Mouse (Mus musculus): ENCODE results near the gene Gpr35. TPM values are rescaled to one million over a fixed set of nuclear protein-coding genes. Genes with fewer than 3 reads are reported as not detected.

Gene Gpr35
- polyA plus RNA-seq, 1 experiment = 1.0 TPM

- TF ChIP-seq POLR2A (IDR thresholded peaks at IDR 0.05; ENCODE audit: insufficient read length, low read depth) (no peak), E2F4 (IDR thresholded peaks at IDR 0.05; ENCODE audit: insufficient read depth) (no peak), REST (IDR thresholded peaks at IDR 0.05; ENCODE audit: insufficient read depth, insufficient read length) (no peak), POLR2AphosphoS2 (IDR thresholded peaks at IDR 0.05; ENCODE audit: insufficient read length, low read depth) (no peak), TCF12 (IDR thresholded peaks at IDR 0.05; ENCODE audit: insufficient read depth, poor library complexity, severe bottlenecking) (no peak), MAX (IDR thresholded peaks at IDR 0.05; ENCODE audit: low read depth) (no peak), MYOG (IDR thresholded peaks at IDR 0.05; ENCODE audit: control insufficient read depth in 1 of 3, insufficient read depth in 1 of 3, insufficient read length in 2 of 3, low read depth in 2 of 3) (no peak), TCF3 (IDR thresholded peaks at IDR 0.05; ENCODE audit: insufficient read length, low read depth) (no peak), USF1 (IDR thresholded peaks at IDR 0.05; ENCODE audit: low read depth) (no peak), MYOD1 (IDR thresholded peaks at IDR 0.05; ENCODE audit: control insufficient read depth in 1 of 3, insufficient read length in 2 of 3, low read depth in 2 of 3) (no peak), SRF (IDR thresholded peaks at IDR 0.05; ENCODE audit: control insufficient read depth, insufficient read length, low read depth) (no peak), CEBPB (IDR thresholded peaks at IDR 0.05; ENCODE audit: insufficient read depth, poor library complexity, severe bottlenecking) (no peak)
- peak overlapping the region; percentile 87 for H3K4me2 ChIP-seq (ENCODE audit: low read depth)
- no peaks in the 10 kb centered on the region for H3K27me3 ChIP-seq (ENCODE audit: control insufficient read depth, insufficient read depth, insufficient read length)
- peak overlapping the region; percentile 77 for H3ac ChIP-seq (ENCODE audit: control insufficient read depth, insufficient read length)
- peak overlapping the region; percentile 32 for H3K4me3 ChIP-seq
- peaks cover 10% of the 10 kb centered on the region for H3K79me2 ChIP-seq (ENCODE audit: control insufficient read depth, insufficient read depth)
- H3K36me3 ChIP-seq (ENCODE audit: control insufficient read depth, insufficient read depth) = no peaks in the 10 kb centered on the region
Measured at GRCm38 (mm10) chr1:92907632-92908360, 42.9 kb upstream of the Gpr35 start.

GRCm38 (mm10) chr1:92908664-92909063 lies 42.0 kb upstream of the Gpr35 start:
- Histone ChIP-seq H3K27me3 (ENCODE audit: control insufficient read depth, insufficient read depth, insufficient read length) (no peaks in the 10 kb centered on the region), H3K79me2 (ENCODE audit: control insufficient read depth, insufficient read depth) (peaks cover 10% of the 10 kb centered on the region), H3ac (ENCODE audit: control insufficient read depth, insufficient read length) (no peak overlapping the region), H3K4me3 (no peak overlapping the region), H3K36me3 (ENCODE audit: control insufficient read depth, insufficient read depth) (no peaks in the 10 kb centered on the region), H3K4me2 (ENCODE audit: low read depth) (no peak overlapping the region)
- no peak for TF ChIP-seq POLR2A (IDR thresholded peaks at IDR 0.05; ENCODE audit: insufficient read length, low read depth)
- no peak for TF ChIP-seq MYOD1 (IDR thresholded peaks at IDR 0.05; ENCODE audit: control insufficient read depth in 1 of 3, insufficient read length in 2 of 3, low read depth in 2 of 3)
- no peak for TF ChIP-seq E2F4 (IDR thresholded peaks at IDR 0.05; ENCODE audit: insufficient read depth)
- TF ChIP-seq TCF3 (IDR thresholded peaks at IDR 0.05; ENCODE audit: insufficient read length, low read depth) = no peak
- no peak for TF ChIP-seq MAX (IDR thresholded peaks at IDR 0.05; ENCODE audit: low read depth)
- TF ChIP-seq MYOG (IDR thresholded peaks at IDR 0.05; ENCODE audit: control insufficient read depth in 1 of 3, insufficient read depth in 1 of 3, insufficient read length in 2 of 3, low read depth in 2 of 3) = no peak
- TF ChIP-seq POLR2AphosphoS2 (IDR thresholded peaks at IDR 0.05; ENCODE audit: insufficient read length, low read depth) = no peak

- Histone ChIP-seq H3K4me2 (ENCODE audit: low read depth) (peak overlapping the region; percentile 68), H3ac (ENCODE audit: control insufficient read depth, insufficient read length) (no peak overlapping the region), H3K79me2 (ENCODE audit: control insufficient read depth, insufficient read depth) (peaks cover 10% of the 10 kb centered on the region), H3K36me3 (ENCODE audit: control insufficient read depth, insufficient read depth) (no peaks in the 10 kb centered on the region), H3K27me3 (ENCODE audit: control insufficient read depth, insufficient read depth, insufficient read length) (no peaks in the 10 kb centered on the region), H3K4me3 (peak overlapping the region; percentile 27)
- no peak for TF ChIP-seq POLR2AphosphoS2 (IDR thresholded peaks at IDR 0.05; ENCODE audit: insufficient read length, low read depth)
- TF ChIP-seq MYOG (IDR thresholded peaks at IDR 0.05; ENCODE audit: control insufficient read depth in 1 of 3, insufficient read depth in 1 of 3, insufficient read length in 2 of 3, low read depth in 2 of 3) = no peak
- TF ChIP-seq CEBPB (IDR thresholded peaks at IDR 0.05; ENCODE audit: insufficient read depth, poor library complexity, severe bottlenecking) = no peak
- no peak for TF ChIP-seq TCF12 (IDR thresholded peaks at IDR 0.05; ENCODE audit: insufficient read depth, poor library complexity, severe bottlenecking)
- TF ChIP-seq MYOD1 (IDR thresholded peaks at IDR 0.05; ENCODE audit: control insufficient read depth in 1 of 3, insufficient read length in 2 of 3, low read depth in 2 of 3) = no peak
- no peak for TF ChIP-seq SRF (IDR thresholded peaks at IDR 0.05; ENCODE audit: control insufficient read depth, insufficient read length, low read depth)
- TF ChIP-seq TCF3 (IDR thresholded peaks at IDR 0.05; ENCODE audit: insufficient read length, low read depth) = no peak
- no peak for TF ChIP-seq MAX (IDR thresholded peaks at IDR 0.05; ENCODE audit: low read depth)
- TF ChIP-seq E2F4 (IDR thresholded peaks at IDR 0.05; ENCODE audit: insufficient read depth) = no peak
- no peak for TF ChIP-seq USF1 (IDR thresholded peaks at IDR 0.05; ENCODE audit: low read depth)
- TF ChIP-seq REST (IDR thresholded peaks at IDR 0.05; ENCODE audit: insufficient read depth, insufficient read length) = no peak
- no peak for TF ChIP-seq POLR2A (IDR thresholded peaks at IDR 0.05; ENCODE audit: insufficient read length, low read depth)
Measured at GRCm38 (mm10) chr1:92909068-92909467, 41.6 kb upstream of the Gpr35 start.

- peak; percentile 87 for TF ChIP-seq POLR2AphosphoS2 (IDR thresholded peaks at IDR 0.05; ENCODE audit: insufficient read length, low read depth)
- no peak for TF ChIP-seq MAX (IDR thresholded peaks at IDR 0.05; ENCODE audit: low read depth)
- TF ChIP-seq TCF12 (IDR thresholded peaks at IDR 0.05; ENCODE audit: insufficient read depth, poor library complexity, severe bottlenecking) = no peak
- peak; percentile 79 for TF ChIP-seq POLR2A (IDR thresholded peaks at IDR 0.05; ENCODE audit: insufficient read length, low read depth)
- no peak for TF ChIP-seq MYOD1 (IDR thresholded peaks at IDR 0.05; ENCODE audit: control insufficient read depth in 1 of 3, insufficient read length in 2 of 3, low read depth in 2 of 3)
- TF ChIP-seq SRF (IDR thresholded peaks at IDR 0.05; ENCODE audit: control insufficient read depth, insufficient read length, low read depth) = no peak
- no peak for TF ChIP-seq CEBPB (IDR thresholded peaks at IDR 0.05; ENCODE audit: insufficient read depth, poor library complexity, severe bottlenecking)
- TF ChIP-seq E2F4 (IDR thresholded peaks at IDR 0.05; ENCODE audit: insufficient read depth) = no peak
- no peak for TF ChIP-seq USF1 (IDR thresholded peaks at IDR 0.05; ENCODE audit: low read depth)
- no peak for TF ChIP-seq TCF3 (IDR thresholded peaks at IDR 0.05; ENCODE audit: insufficient read length, low read depth)
- no peak for TF ChIP-seq REST (IDR thresholded peaks at IDR 0.05; ENCODE audit: insufficient read depth, insufficient read length)
- TF ChIP-seq MYOG (IDR thresholded peaks at IDR 0.05; ENCODE audit: control insufficient read depth in 1 of 3, insufficient read depth in 1 of 3, insufficient read length in 2 of 3, low read depth in 2 of 3) = peak in 2 of 3 experiments; percentile 14 to 51
- no peaks in the 10 kb centered on the region for H3K27me3 ChIP-seq (ENCODE audit: control insufficient read depth, insufficient read depth, insufficient read length)
- peak within 1 kb of the TSS; percentile 76 for H3K4me2 ChIP-seq (ENCODE audit: low read depth)
- peak within 1 kb of the TSS; percentile 27 for H3K4me3 ChIP-seq
- H3K36me3 ChIP-seq (ENCODE audit: control insufficient read depth, insufficient read depth) = peaks cover 5% of the 10 kb centered on the region
- peak within 1 kb of the TSS; percentile 79 for H3ac ChIP-seq (ENCODE audit: control insufficient read depth, insufficient read length)
- H3K79me2 ChIP-seq (ENCODE audit: control insufficient read depth, insufficient read depth) = peaks cover 10% of the 10 kb centered on the region
Measured at GRCm38 (mm10) chr1:92910239-92910885, 40.3 kb upstream of the Gpr35 start, which contains the start of gene Rnpepl1. Rnpepl1 (plus strand) TSS chr1:92910783.
